Mouse (Mus musculus) liver, embryonic 14.5 days (tissue): Measurements from ENCODE around the gene Lrba. TPM values are rescaled to one million over a fixed set of nuclear protein-coding genes. Genes with fewer than 3 reads are reported as not detected.
A peak's percentile ranks its signal among the peaks of the same experiment; 100 is the strongest.

Experiments
- ATAC-seq: fragments of 200-750 bp; cut with Nextera tagmentation; 2 replicates; pipeline ENCODE4 v1.8.0; 2017; ENCODE audit warnings: moderate number of reproducible peaks, mild to moderate bottlenecking, moderate library complexity; ENCODE audit not compliant: insufficient read depth
- DNase-seq, 3 experiments: peaks; one replicate each; pipeline ENCODE4 v3.0.0-alpha.2; 2012 to 2013; ENCODE audit warnings: low read depth in 3 of 3, low spot score in 3 of 3
- H3K27ac ChIP-seq: fragments of 300-500 bp; sonication (generic); 2 replicates; pipeline ENCODE4 v1.5.1; 2014; ENCODE audit warnings: moderate library complexity, mild to moderate bottlenecking, control low read depth, inconsistent platforms
- H3K27me3 ChIP-seq: fragments of 300-500 bp; sonication (generic); 2 replicates; pipeline ENCODE4 v1.6.1; 2014; ENCODE audit warnings: mild to moderate bottlenecking, low read length, moderate library complexity; ENCODE audit not compliant: control insufficient read depth, insufficient read depth
- H3K36me3 ChIP-seq: fragments of 300-500 bp; sonication (generic); replicated peaks from 2 replicates; pipeline ENCODE4 v1.6.1; 2014; ENCODE audit warnings: low read depth; ENCODE audit not compliant: control insufficient read depth, insufficient read depth
- H3K4me1 ChIP-seq, 2 experiments: fragments of 200-500 bp in 1 of 2; fragments of 300-500 bp in 1 of 2; sonication (generic) in 1 of 2; replicated peaks; 2 replicates each; pipeline ENCODE4 v1.6.1; 2012 to 2014; ENCODE audit warnings: antibody characterized with exemption in 1 of 2, inconsistent platforms in 1 of 2, low read length in 1 of 2; ENCODE audit not compliant: control insufficient read depth in 2 of 2, insufficient read depth in 2 of 2
- H3K4me2 ChIP-seq: fragments of 300-500 bp; sonication (generic); 2 replicates; pipeline ENCODE4 v1.6.1; 2014; ENCODE audit warnings: low read depth, mild to moderate bottlenecking, control low read depth, moderate library complexity
- H3K4me3 ChIP-seq, 2 experiments: fragments of 200-500 bp in 1 of 2; fragments of 300-500 bp in 1 of 2; sonication (generic) in 1 of 2; 2 replicates each; pipeline ENCODE4 v1.5.1; 2012 to 2014; ENCODE audit warnings: low read depth in 2 of 2, low read length in 2 of 2, mild to moderate bottlenecking in 2 of 2, control low read depth in 1 of 2, inconsistent platforms in 1 of 2, moderate library complexity in 1 of 2; ENCODE audit not compliant: insufficient read depth in 1 of 2
- H3K9ac ChIP-seq: fragments of 300-500 bp; sonication (generic); replicated peaks from 2 replicates; pipeline ENCODE4 v1.6.1; 2014; ENCODE audit warnings: mild to moderate bottlenecking, control low read depth, moderate library complexity
- H3K9me3 ChIP-seq: fragments of 300-500 bp; sonication (generic); 2 replicates; pipeline ENCODE4 v1.6.1; 2016; ENCODE audit warnings: low read length, mixed read lengths; ENCODE audit not compliant: control insufficient read depth
- CTCF ChIP-seq: IDR thresholded peaks from 2 replicates; pipeline ENCODE4 v1.5.1; 2016; ENCODE audit warnings: antibody characterized with exemption, low read depth, control low read depth
- EP300 ChIP-seq: IDR thresholded peaks from 2 replicates; pipeline ENCODE4 v1.6.1; 2016; ENCODE audit warnings: antibody characterized with exemption, low read depth
- WGBS: fragments of 180-500 bp; shearing (Covaris S2); extraction: QIAGEN DNeasy Blood & Tissue Kit; methylation state at CpG from one replicate; pipeline ENCODE4 v1.1.7; 2014; ENCODE audit not compliant: insufficient replicate concordance; 5-methylcytosine and 5-hydroxymethylcytosine counted together
- polyA plus RNA-seq, 2 experiments: library from polyadenylated mRNA; depleted of rRNA in 1 of 2; stranded (reverse) in 1 of 2; unstranded in 1 of 2; fragments of >200 nt; fragmentation: Nextera tagmentation in 1 of 2; extraction: Ambion mirVana in 1 of 2; gene quantifications; 2 replicates each; pipeline versions ENCODE4 v1.2.1 to v1.2.3; 2012 to 2014

The Lrba gene
- polyA plus RNA-seq, 2 experiments, result 3.7 to 4.4 TPM

DNA sequence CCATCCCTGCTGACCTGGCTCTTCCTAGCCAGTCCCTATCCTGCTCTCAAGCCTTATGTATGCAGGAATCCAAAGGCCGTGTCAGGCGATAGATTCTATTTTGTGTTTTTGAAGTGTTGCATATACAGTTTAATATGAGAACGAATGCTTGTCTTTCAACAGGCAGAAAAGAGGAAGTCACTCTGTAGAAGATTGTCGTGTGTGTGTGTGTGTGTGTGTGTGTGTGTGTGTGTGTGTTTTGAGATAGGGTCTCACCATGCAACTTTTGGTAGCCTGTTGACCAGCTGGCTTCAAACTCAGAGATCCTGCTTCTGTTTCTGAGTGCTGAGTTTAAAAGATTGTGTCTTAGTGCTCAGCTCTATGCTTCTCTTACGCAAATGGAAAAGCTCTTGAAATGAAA is 93.2 kb downstream of the Lrba start:
- Histone ChIP-seq H3K4me2 (no peak overlapping the region), H3K9ac (no peak overlapping the region), H3K4me1 (no peaks in the 10 kb centered on the region), H3K4me3 (no peak overlapping the region), H3K27me3 (no peaks in the 10 kb centered on the region), H3K27ac (no peak overlapping the region), H3K9me3 (no peaks in the 10 kb centered on the region), H3K36me3 (no peaks in the 10 kb centered on the region)
- no peak for ATAC-seq
- no peak for TF ChIP-seq CTCF
- no peak for DNase-seq
- 37% methylated on average over 5 of the region's 5 CpGs for WGBS

DNA sequence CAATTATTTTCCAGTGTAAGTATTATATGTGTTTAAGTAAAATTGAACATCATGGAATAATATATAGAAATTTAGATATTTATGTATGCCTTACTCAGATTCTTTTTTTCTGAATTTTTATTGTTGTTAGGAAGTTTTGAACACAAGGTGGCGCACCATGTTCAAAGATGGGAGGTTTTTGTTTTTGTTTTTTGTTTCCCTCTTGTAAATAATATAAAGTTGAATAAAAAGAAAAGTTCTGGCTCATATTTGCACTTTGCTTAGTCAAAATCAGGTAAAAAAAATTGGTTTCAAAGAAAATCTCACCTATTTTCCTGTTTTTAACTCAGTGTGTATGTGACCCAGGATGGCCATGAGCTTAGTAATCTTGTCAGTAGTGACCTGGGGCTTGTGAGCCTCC is 104.1 kb downstream of the Lrba start:
- no peak overlapping the region for H3K27ac ChIP-seq
- TF ChIP-seq EP300 (no peak), CTCF (peak; percentile 33; the same call in 1 of the 2 replicates)
- H3K36me3 ChIP-seq, result no peaks in the 10 kb centered on the region
- H3K4me3 ChIP-seq, result no peak overlapping the region
- 27% methylated on average over 1 of the region's 1 CpGs for WGBS
- H3K27me3 ChIP-seq, result no peaks in the 10 kb centered on the region
- DNase-seq (peak in 1 of 3 experiments; percentile 7), ATAC-seq (no peak)
- no peaks in the 10 kb centered on the region for H3K4me1 ChIP-seq
- H3K9me3 ChIP-seq, result no peaks in the 10 kb centered on the region
- H3K4me2 ChIP-seq, result no peak overlapping the region
- no peak overlapping the region for H3K9ac ChIP-seq

GRCm38 (mm10) chr3:86343261-86343660 is 118.8 kb downstream of the Lrba start:
- Histone ChIP-seq H3K4me3 (no peak overlapping the region), H3K27me3 (no peaks in the 10 kb centered on the region), H3K4me2 (no peak overlapping the region), H3K9me3 (no peaks in the 10 kb centered on the region), H3K27ac (no peak overlapping the region), H3K36me3 (peaks cover under 1% of the 10 kb centered on the region; the same call in 1 of the 2 replicates), H3K4me1 (no peaks in the 10 kb centered on the region), H3K9ac (no peak overlapping the region)
- no peak for DNase-seq
- ATAC-seq, result no peak
- TF ChIP-seq CTCF, result no peak
- no peak for TF ChIP-seq EP300
- 59% methylated on average over 5 of the region's 5 CpGs for WGBS

DNA sequence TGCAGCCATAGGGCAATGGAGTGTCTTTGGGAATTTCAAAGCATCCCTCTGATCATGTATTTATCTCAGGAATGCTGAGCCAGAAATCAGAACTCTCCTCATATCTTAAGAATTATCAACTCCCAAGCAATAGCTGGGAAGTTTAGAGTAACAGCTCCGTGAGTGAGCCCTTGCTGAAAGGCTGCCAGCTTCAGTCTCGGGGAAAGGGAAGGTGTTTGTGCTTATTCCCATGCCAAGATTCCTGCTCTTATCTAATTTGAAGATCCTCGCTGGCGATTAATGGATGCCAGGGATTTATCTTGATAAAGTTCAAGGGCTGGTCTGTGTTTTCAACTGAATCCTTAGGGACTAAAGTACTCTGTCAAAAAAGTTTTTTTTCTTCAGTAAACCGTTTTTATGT is 138.0 kb downstream of the Lrba start:
- no peak for TF ChIP-seq CTCF
- TF ChIP-seq EP300, result no peak
- Histone ChIP-seq H3K4me2 (no peak overlapping the region), H3K4me1 (no peaks in the 10 kb centered on the region), H3K27ac (no peak overlapping the region), H3K27me3 (no peaks in the 10 kb centered on the region), H3K9ac (no peak overlapping the region), H3K4me3 (no peak overlapping the region), H3K36me3 (no peaks in the 10 kb centered on the region), H3K9me3 (no peaks in the 10 kb centered on the region)
- 65% methylated on average over 5 of the region's 5 CpGs for WGBS
- ATAC-seq (no peak), DNase-seq (no peak)

DNA sequence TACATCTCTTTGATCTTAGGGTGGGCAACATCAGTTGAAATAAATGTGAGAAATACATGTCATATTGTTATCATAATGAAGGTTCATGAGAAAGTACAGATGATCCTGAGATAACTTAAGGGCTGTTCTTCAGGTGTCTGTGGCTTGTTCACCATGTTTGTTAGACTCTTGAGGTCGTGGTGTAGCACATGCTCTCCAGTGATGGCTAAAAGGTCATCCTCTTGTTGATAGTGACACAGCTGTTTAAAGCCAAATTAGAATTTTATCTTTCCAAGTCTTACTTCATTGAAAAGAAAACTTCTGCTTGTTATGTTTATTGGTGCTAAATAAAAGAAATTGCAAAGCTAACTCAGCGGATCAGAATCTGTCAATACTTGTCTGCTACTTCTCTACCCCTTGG is 147.0 kb downstream of the Lrba start:
- no peaks in the 10 kb centered on the region for H3K27me3 ChIP-seq
- 60% methylated on average over 2 of the region's 2 CpGs for WGBS
- no peaks in the 10 kb centered on the region for H3K9me3 ChIP-seq
- TF ChIP-seq EP300 (no peak), CTCF (no peak)
- no peaks in the 10 kb centered on the region for H3K36me3 ChIP-seq
- ATAC-seq (no peak), DNase-seq (no peak)
- H3K9ac ChIP-seq, result no peak overlapping the region
- no peak overlapping the region for H3K4me2 ChIP-seq
- no peaks in the 10 kb centered on the region for H3K4me1 ChIP-seq
- H3K4me3 ChIP-seq, result no peak overlapping the region
- H3K27ac ChIP-seq, result no peak overlapping the region
